Mouse (Mus musculus) E14TG2a.4 (cell line): Measurements from ENCODE around the gene Pdzd2.

ENCODE experiments used
- CTCF ChIP-seq: conservative IDR thresholded peaks from 2 replicates; pipeline ENCODE4 v1.5.1; 2014; ENCODE audit warnings: low read length
- NANOG ChIP-seq: IDR thresholded peaks from 2 replicates; pipeline ENCODE4 v1.6.1; 2014; ENCODE audit warnings: borderline replicate concordance, low read length, mixed read lengths

DNA sequence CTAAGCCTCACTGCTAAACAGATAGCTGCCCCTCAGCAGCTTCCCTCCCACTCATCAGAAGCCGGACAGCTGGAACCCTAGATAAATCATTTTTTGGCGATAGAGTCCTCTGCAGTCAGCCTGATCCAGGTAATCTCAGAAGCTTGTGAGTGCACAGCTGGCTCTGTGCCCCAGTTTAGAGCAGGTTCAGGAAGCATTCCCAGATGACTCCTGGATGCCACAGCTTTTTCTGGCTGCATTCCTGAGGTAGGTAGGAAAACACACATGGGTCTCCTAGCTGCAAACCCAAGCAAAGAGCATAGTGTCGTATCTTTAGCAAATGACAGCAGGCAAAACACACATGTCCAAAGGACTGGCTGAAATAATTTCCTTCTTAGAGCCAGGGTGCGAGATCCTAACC is 13.5 kb upstream of the Pdzd2 start:
- TF ChIP-seq CTCF (no peak), NANOG (no peak)
